Mouse (Mus musculus) heart, adult 2 months (tissue): ENCODE results near the gene Slc44a1.

Experiments
- CTCF ChIP-seq: fragments of 200-600 bp; IDR thresholded peaks from 2 replicates; pipeline ENCODE4 v1.8.1; 2022; ENCODE audit warnings: antibody characterized with exemption, mild to moderate bottlenecking, moderate library complexity
- EP300 ChIP-seq: fragments of 200-500 bp; IDR thresholded peaks from 2 replicates; pipeline ENCODE4 v1.6.1; 2011; ENCODE audit warnings: low read depth, low read length, control low read depth; ENCODE audit not compliant: insufficient read depth
- POLR2A ChIP-seq: fragments of 200-500 bp; IDR thresholded peaks from 2 replicates; pipeline ENCODE4 v1.6.1; 2011; ENCODE audit warnings: mild to moderate bottlenecking, low read depth, low read length, control low read depth; ENCODE audit not compliant: insufficient read depth

- TF ChIP-seq CTCF: no peak
- TF ChIP-seq POLR2A: no peak
- no peak for TF ChIP-seq EP300
Observed at GRCm38 (mm10) chr4:53404431-53404925, 35.7 kb upstream of the Slc44a1 start.
